Mouse (Mus musculus) liver, embryonic 18 days (tissue): ENCODE measurements around the gene Scgb1b29. TPM values are rescaled to one million over a fixed set of nuclear protein-coding genes. Genes with fewer than 3 reads are reported as not detected.

Experiments used
- polyA plus RNA-seq: library from polyadenylated mRNA; depleted of rRNA; stranded (reverse); fragments of >200 nt; gene quantifications from 2 replicates; pipeline ENCODE4 v1.2.3, GENCODE M21; 2012; rRNA removed

Gene Scgb1b29
- polyA plus RNA-seq: not detected in 2 replicates

GRCm38 (mm10) chr7:32441241-32441640 is at the start of gene Scgb1b29:
Scgb1b29 (plus strand) TSS chr7:32441541.

Other genes with a start within 250 kb of the Scgb1b29 start
- not detected in 2 replicates for gene Scgb2b11, start 230.4 kb upstream of the Scgb1b29 start, polyA plus RNA-seq
- gene Scgb1b11, start 218.7 kb upstream of the Scgb1b29 start, polyA plus RNA-seq: not detected in 2 replicates
- gene Scgb2b12, start 114.3 kb upstream of the Scgb1b29 start, polyA plus RNA-seq: not detected in 2 replicates
- gene Scgb1b12, start 107.4 kb upstream of the Scgb1b29 start, polyA plus RNA-seq: not detected in 2 replicates